Mouse (Mus musculus): Measurements from ENCODE around the gene Tmeff2. TPM values are rescaled to one million over a fixed set of nuclear protein-coding genes. Genes with fewer than 3 reads are reported as not detected.
"Not testable (repeated sequence)": the region's sequence is repeated elsewhere in the genome, so short reads cannot be mapped to it uniquely, and the experiment has no call there.

Gene Tmeff2
- 1 to 10 TPM; 6.6 to 9.3 TPM for total RNA-seq (2021)
- long read RNA-seq, experiment 1, transcript Tmeff2-201 (10 exons, 3,343 nt): major isoform, 15 of 18 reads
- long read RNA-seq, experiment 1, partial matches to known transcripts: 1 of 18 reads
- long read RNA-seq, experiment 1, other reads (novel, unspliced or antisense): 2 of 18 reads
- long read RNA-seq, experiment 2, transcript Tmeff2-201 (10 exons, 3,343 nt): major isoform, 17 of 22 reads
- long read RNA-seq, experiment 2, partial matches to known transcripts: 0 of 22 reads
- long read RNA-seq, experiment 2, other reads (novel, unspliced or antisense): 5 of 22 reads

DNA sequence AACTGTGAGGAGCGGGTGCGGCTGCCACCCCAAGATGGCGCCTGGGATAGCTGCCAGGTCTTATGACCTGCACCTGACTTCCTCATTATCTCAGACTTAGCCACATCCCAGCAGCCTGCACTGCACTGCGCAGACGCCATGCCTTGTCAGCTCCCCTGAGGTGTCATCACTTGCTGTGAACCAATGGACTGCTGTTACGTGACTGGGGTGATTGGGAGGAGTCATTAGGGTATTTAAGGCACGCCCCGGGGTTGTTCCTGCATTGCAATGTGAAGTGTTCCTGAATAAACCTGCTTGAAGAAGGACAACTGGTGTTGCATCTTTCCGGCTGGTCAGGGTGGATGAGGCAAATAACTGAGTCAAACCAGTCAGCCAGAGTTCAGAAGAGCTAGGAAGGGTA, at the start of gene Tmeff2:
Tmeff2 (plus strand) TSS at position 262 of the 400 bp plus-strand sequence.
- DNase-seq: not testable (repeated sequence)

DNA sequence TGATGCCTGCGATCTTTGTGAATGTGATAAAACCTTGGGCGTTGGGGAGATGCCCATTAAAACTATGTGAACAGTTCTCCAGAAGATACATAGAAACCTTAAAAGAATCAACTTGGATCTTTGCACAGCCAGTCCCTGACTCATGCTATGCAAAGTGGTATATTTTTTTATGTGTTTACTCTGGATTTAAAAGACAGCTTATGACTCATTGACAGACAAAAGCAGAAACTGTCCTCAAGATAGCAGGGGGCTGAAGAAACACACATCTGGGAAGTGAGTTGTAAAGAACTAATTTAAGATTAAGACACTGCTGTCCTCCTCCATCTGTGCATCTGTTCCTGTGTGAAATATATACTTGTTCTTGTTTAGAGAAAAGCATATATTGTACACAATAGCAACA, 38.9 kb upstream of the Tmeff2 start:
- no peak for DNase-seq

DNA sequence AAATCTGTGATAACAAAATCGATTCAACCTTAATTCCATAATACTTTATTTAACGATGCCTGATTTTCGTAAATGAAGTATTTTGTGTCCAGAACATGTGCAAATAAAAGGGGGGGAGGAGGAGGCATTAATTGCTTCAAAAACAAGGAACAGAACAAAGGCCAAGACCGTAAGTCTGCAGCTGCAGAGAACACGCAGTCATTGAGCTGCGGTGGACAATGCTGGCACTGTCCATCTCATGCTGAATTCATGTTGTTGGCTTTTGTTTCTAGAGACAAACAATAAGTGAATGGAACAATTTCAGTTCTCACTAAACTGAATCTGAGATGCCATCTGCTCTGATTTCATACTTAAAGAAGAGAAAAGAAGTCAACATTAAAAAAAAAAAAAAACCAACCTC, 2.8 kb upstream of the Tmeff2 start:
- no peak for DNase-seq

DNA sequence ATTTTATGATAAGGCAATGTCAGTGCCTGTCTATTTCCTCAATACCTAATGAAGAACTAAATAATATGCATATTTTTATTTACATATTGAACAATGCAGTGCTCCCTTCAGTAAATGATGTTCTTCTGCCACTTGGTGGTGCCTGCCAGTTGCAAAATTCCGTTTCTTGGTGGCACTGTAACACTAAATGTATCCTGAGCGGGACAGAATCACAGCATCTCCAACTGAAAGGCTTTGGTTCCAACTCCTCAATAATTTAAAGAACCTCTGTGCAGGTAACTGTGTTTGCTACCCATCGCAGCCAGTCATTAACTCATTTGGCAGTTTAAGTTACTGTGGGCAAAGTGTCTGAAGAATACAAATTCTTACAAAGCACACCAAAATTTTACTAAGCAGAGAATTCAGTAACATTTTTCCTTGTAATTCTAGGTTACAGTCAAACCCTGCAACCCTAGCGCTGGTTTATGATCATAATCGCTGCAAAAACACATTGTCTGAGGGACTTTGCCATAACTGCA, 24.4 kb downstream of the Tmeff2 start:
- DNase-seq: no peak

DNA sequence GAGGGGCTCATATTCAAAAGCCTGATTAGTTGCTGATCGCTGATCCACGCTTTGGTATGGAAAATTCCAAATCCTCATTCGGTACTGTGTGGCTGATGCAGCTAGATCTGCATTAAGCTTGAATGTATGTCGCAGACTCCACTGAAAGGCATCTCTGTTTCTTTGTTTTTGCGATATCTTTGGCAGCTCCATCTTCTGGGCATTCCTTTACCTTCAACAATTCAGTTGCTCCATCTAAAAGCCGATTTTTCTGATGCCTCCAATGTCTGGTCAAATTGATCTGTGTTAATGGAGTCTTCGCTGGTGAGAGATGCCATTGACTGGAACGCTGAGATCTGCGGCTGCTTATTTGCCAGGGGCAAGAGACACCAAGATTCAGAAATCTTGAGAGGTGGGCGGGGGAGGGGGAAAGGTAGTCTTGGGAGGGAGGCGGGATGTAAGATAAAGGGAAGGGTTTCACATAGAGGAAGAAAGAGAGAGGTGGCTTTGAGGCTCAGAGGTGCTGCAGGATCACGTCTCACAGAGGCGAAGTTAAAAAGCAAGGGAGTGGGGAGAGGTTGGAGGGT, 25.0 kb downstream of the Tmeff2 start:
- no peak for DNase-seq

DNA sequence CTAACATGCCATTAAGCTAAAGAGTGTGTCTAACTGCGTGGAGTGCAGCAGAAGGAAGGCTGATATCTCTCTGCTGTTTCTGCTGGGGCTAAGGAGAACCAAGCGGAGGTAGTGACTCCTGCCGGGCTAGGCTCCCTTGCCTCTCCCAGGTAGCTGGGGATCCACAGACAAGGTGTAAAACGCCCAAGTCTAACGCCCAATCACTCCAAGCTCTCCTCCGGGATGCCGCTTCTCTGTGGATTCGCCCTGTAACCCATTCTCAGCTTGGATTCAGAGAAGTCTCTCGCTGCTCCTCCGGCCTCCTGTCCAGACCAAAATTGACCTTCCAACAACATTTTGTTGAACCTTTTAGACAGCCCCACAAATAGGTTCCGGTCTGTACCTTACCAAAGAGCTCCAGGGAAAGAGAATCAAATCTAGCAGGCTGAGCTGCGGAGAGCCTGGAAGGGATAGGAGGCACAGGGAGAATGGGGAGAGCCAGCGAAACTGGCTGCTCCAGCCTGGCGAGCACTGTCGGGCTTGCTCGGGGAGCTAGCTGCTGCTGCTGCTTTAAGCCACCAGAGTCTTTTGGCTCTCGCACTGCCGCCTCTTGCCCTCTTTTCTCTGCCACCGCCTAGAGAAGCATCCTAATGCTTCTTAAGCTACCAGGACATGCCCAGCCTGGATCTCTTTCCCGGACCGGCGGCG, 26.1 kb downstream of the Tmeff2 start:
- DNase-seq: no peak

DNA sequence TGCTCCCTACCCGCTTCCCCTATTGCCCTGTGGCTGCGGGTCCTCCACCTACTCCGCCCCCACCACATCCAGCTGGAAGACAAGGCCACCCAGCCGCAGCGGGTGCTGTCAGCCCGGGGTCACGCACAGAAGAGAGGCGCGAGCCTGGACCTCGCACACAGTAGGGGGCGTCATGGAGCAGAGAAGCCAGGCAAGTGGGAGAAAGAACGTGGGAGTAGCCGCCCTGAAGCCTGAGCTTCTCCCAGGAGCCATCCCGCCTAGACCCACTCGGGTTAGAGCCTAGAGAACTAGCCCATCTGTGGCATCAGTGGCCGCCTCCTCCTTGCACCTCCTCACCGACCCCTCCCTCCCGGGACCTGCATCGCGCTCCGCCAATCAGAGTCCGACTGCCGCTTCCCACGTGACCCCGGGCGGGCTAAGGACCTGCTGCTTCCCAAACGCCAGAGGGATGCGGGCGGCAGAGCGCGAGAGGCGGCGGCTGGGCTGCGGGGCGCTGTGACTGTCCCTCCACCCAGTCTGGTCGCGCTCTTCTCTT, 26.7 kb downstream of the Tmeff2 start:
- peak; percentile 83 for DNase-seq

DNA sequence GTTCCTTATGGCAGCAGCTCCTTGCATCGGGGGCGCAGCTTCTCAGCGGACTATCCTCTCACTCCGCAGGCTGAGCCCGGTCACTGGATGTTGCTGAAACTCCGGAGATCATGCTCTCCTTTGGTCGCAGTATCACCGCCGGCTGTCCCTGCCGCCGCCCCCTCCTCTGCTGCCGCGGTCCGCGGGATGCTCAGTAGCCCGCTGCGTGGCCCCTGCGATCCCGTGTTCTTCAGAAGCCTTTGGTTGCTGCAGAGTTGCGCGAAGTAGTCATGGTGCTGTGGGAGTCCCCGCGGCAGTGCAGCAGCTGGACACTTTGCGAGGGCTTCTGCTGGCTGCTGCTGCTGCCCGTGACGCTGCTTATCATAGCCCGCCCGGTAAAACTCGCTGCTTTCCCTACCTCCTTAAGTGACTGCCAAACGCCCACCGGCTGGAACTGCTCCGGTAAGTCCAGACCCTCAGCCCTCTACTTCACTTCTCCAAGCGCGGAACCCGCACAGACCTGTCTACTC, 27.3 kb downstream of the Tmeff2 start:
- DNase-seq: peak; percentile 30

DNA sequence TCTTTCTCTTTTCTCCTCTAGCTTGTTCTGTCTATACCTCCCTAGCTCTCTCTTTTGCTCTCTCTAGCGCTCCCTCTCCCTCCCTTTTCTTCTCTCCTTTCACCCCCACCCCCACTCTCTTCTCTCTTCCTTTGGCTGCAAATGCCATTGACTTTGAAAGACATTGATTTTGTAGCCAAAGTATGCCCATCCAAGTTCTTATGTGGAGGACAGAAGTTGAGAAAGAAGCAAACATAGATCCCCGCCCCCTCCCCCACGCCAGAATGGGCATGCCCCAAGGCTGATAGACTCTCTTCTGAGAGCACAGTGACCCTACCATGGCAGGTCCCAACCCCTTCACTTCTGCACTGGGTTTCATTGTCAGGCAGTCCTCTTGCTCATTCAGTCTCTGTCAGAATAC, 28.3 kb downstream of the Tmeff2 start:
- no peak for DNase-seq

DNA sequence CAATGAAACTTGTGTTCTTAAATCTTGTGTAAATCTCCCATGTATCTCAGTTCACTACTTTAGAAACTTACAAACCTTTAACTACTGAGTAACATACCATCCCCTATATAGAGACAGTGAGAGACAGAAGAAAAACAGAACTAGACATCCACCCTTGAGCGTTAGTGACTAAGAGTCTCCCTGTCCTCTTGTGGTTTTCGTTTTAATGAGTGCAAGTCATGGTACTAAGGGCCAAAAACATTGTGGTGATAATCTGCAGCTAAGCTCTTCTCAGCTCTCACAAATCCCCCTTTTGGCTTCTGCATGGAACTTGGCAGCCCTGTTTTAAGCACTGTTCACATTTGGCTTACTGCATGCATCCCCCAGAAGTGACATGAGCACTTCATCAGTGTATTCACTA, 34.6 kb downstream of the Tmeff2 start:
- DNase-seq: no peak

DNA sequence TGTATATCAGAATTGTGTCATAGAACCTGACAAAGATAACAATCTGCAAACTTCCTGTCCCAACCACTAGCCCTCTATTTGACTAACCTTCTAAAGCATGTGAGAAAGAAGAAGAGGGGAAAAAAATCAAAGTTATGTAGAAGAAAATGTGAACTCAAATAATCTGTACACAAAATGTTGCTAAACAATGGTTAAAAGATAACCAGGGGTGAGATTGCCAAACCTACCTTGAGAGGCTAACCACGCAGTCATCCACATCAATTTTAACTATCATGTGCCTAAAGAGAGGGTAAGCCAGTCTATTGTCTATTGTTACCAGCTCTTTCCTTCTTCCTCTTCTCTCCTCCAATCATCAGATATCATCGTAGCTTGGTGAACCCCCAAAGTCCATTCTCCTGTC, 35.0 kb downstream of the Tmeff2 start:
- no peak for DNase-seq

DNA sequence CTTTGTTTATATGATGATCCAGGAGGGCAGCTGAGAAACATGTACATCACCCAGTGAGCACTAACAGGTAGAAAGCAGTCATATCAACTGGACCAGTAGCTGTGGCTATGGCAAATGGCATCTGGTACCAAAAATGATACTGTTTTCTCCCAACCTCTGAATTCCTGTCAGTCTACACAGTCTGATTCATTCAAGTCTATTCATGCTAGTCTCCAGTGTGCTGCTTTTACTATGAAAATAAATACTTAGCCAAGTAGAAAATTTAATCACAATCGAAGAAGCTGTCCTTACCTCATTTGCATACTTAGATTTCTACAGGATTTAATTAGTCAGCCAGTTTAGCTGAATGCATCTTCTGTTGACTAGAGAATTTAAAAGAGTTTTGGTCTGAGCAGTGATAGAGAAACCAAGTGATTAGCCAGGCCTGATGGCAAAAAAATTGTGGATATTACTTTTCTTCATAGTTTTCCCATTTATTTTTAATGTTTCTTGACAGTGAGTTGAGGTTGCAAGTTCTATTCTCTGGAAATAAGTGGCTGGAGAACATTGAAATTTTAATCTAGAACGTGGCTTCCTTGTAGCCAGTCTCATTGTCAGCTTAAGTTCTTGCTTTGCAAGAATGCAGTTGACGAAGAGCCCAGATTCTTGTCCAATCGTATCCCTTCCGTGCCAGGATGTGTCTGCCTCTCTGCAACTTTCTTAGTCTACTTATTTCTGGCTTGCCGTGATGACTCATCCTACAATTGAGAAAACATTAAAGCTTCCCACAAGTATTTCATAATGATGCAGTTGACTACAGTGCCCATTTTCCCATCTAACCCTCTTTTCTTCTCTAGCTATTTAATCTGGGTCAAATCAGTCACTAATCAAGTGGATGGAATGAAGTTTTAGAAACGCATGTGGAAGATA, 39.9 kb downstream of the Tmeff2 start:
- DNase-seq: no peak

DNA sequence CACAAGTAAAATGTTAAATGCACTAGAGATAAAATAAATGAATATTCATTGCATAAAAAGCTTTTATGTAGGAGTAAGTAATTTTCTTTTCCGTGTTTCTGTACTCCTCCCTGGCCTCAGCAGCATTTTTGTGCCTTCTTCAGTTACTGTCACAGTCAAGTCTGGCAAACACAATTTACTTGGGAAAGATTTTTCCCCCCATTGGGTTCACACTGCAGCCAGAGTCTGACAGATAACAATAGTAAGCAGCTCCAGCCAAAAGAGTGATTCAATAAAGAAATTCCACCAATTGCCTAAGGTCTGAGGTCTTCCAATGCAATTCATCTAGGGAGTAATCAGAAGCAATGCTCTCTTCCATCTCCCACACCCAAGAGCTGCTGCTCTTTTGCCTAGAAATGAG, 48.1 kb downstream of the Tmeff2 start:
- DNase-seq: no peak

DNA sequence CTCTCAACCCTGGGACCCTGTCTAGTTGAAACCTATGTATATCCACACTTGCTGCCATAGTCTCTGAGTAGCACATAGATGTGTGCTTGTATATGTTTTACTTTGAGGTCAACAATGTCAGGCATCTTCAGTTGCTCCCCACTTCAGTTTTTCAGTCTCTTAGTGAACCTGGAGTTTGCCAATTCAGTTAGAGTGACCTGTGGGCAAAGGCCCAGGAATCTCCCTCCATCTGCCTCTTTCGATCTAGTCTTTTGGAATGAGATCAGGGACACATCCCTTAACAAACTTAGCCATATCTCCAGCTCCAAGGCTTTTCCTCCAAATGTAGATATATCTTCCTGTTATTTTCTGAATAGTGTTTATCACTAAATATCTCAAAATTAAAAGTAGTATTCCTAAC, 58.4 kb downstream of the Tmeff2 start:
- DNase-seq: no peak

DNA sequence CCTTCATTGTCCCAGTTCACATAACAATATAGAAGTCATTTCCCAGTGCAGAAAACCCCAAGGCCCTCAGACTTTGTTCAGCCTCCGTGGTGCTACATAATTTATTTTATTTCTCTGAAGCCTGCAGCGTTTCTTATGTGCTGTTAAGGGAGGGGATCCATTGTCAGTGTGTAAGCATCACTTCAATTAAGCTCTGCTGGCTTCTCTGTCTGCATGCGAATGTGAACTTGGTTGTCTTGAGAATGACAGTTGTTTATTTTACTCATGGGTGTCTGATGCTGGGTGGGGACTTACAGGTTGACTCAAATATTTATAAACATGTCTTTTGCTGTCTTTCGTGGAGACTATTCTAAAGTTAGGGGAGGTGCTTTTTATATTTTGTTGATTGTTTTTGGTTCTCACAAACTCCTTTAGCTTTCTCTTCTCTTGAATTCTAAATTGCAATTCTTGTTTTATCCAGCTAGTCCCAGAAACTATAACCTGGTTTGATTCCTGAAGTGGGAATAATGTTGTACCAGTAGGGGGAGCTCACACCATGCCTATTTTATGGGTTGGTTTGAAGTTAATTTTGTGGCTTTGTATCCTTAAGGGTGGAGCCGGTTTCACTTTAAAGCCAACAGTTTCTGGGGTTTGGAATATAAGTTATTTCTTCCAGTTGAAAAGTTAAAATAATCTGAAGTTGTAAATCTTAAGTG, 61.7 kb downstream of the Tmeff2 start:
- peak; percentile 26 for DNase-seq

DNA sequence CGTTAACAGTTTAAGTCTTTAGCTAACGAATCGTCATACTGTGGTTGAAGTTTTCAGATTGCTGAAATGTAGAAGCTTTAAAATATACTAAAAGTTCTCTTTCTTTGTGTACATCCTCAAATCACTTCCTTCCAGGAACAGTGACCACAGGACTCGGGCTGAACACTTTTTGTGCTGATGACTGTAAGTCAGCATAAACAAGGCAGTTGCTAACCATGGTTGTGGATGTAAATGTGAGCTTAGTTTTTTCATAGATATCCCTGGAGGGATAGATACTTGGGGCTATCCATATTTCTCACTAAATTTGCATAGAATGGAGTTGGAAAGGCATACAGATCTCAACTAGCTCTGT, 62.2 kb downstream of the Tmeff2 start:
- DNase-seq: no peak

DNA sequence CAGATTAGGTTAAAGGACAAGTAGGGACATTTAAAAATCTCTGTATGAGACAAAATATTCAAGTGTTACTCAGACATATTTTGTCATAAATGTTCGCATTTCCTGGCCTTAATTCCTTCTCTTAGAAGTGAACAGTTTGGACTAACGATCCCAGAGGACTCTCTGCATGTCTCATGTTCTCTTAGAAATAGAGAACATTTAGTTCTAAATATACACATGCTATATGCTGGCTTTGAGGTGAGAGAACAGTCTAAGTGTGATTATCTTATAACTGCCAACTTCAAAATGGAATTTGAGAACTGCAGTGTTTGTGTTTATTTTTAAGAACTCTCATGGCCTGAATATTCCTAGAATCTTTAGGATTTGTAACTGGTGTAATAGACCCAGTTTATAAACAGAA, 69.2 kb downstream of the Tmeff2 start:
- no peak for DNase-seq

DNA sequence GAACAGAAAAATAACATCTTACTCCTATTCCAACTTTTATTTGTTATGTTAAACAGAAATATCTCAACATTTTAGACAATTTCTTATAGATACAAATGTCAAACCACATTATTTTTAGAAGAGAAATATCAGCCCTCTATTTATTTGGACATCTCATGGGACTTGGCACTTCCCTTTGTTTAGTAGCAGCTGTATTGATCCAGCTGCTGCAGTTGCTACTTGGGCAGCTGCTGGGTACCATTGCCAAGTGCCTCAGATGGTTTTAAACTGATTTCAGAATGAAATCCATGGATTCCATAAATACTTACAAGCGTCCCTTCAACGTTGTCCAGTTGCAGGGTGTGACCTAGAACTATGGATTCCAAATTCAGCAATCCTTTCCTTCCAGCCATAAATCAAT, 70.4 kb downstream of the Tmeff2 start:
- no peak for DNase-seq

DNA sequence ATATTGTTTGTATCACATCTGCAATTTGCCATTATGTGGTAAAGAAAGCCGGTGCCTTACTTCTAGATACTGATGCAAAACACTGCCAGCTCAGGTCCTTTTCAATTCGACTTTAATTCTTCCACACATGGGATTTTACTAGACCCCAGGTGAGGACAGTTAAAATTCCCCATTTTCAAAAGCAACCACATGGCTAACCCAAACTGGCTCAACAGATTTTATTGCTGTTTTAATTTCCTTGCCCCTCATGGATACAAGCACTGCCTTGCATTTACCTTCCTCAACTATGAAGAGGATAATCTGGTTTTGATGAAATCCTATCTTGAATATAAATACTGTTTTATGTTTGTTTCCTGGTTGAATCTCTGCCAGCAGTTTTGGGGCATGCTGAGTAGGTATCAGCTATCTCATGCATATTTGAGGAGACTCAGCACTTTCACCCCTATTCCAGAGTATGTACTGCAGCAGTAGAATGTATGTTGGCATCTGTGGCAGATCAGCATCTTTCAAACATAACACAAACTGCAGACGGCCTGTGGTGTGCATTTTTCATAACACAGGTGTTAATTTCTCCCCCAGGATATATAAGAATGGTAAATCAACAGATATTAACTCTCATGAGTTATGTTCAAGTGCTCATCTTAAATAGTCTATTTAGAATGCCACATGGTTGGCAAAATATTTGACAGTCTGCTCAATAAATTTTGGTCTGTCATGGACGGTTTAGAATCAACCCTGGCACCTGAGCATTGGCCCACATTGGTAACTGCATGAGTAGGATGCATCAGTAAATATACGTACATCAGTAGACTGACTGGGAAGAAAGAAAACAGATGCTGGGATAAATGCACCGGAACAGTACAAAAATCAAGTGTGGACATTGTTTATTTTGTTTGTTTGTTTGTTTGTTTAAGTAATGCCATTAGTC, 72.3 kb downstream of the Tmeff2 start:
- no peak for DNase-seq

DNA sequence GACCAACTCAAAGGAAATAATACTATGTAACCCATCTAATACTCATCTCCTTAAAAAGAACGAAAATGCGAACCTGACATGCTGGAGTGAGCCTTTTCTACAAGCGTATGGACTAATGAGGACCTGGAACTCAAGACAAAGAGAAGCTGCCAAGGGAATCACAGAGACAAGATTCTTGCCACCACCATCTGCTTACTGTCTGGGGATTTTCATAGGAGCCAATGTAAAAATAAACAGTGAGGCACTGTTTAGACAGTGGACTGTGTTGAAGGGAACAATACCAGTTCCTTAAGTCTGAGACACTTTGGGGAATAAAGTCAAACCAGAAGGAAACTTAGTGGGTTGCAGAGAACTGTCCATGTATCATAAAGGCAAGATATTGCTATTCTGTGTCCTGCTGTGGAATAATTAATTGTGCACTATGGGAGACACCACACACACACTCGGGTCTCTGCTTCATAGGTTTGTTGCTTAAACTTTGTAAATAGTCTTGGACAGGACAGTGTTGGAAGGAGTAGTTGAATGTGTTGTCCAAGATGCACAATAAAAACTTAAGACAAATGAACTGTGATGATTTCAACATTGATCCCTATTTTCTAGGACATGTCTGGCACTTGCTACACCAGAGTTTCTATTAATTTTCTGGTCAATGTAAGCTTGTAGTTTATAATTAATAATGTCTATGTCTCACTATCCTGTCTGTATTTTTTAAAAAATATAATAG, 79.1 kb downstream of the Tmeff2 start:
- DNase-seq: no peak
